Mouse (Mus musculus): ENCODE measurements around the gene Fbxw2. TPM values are rescaled to one million over a fixed set of nuclear protein-coding genes. Genes with fewer than 3 reads are reported as not detected.

Fbxw2 gene
- 29.2 and 36.5 TPM in 2 replicates for polyA plus RNA-seq (2012; ENCODE audit: low replicate concordance)

GRCm38 (mm10) chr2:34825827-34826459, at the start of gene Fbxw2:
Fbxw2 (minus strand) TSS chr2:34826311.

GRCm38 (mm10) chr2:34874816-34875345, 48.8 kb upstream of the Fbxw2 start, which contains the start of gene Psmd5:
Psmd5 (minus strand) TSS chr2:34874968.

DNA sequence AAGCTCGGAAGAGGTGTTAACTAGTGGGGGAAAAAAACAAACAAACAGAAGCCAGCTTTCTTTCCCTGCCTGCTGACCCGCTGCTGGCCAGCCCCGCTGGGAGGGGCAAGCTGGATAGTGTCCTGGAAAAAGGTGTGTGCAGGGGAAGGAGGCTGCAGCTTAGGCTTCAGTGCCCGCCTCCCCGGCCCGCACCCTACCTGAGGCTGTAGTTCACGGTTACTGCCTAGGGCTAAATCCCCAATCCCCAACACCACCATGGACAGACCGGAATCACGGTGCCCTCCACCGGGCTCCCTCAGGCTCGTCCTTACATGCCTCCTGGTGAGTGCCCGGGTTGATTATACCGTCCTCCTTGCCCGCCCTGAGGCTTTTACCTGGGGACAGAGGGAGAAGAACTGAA, 48.2 kb upstream of the Fbxw2 start, which contains the start of gene Cutal:
TSS of gene Cutal (plus strand) at position 126 of the 400 bp plus-strand sequence.

DNA sequence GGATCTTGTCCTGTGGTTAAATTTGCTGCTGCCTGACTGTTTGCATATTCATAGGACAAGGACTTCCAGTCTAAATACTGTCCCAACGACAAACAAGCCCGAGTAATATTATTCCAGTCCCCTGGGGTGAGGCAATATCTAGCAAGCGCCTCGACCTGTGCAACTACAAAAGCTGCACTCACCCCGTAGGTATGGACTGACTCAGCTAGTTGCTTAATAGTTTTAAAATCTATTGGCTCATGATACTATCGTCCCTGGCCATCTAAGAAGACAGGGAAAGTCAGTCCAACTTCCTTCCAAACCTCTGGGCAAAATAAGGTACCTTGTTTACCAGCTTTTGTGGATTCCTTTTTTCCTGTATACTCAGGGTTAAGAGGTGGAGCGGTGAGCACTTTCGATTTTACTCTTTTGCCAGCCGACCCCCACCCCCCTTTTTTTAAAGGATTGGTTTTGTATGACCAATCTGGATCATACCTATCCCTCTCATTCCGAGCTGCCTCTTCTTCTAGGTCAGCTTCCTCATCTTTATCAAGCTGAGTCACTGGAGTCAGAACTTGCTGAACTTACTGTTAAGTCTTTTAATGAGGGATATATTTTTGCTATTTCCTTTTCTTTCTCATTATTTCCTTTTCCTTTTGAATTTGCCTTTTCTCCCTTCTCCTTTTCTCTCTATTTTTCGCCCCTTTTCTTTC, 6.8 kb upstream of the Fbxw2 start, which contains the start of gene Gm34653:
TSS of gene Gm34653 (plus strand) at position 242 of the 692 bp plus-strand sequence.

GRCm38 (mm10) chr2:34799357-34800256, 26.5 kb downstream of the Fbxw2 start, which contains the start of gene Rabepk:
Rabepk (minus strand) TSS chr2:34799912.

DNA sequence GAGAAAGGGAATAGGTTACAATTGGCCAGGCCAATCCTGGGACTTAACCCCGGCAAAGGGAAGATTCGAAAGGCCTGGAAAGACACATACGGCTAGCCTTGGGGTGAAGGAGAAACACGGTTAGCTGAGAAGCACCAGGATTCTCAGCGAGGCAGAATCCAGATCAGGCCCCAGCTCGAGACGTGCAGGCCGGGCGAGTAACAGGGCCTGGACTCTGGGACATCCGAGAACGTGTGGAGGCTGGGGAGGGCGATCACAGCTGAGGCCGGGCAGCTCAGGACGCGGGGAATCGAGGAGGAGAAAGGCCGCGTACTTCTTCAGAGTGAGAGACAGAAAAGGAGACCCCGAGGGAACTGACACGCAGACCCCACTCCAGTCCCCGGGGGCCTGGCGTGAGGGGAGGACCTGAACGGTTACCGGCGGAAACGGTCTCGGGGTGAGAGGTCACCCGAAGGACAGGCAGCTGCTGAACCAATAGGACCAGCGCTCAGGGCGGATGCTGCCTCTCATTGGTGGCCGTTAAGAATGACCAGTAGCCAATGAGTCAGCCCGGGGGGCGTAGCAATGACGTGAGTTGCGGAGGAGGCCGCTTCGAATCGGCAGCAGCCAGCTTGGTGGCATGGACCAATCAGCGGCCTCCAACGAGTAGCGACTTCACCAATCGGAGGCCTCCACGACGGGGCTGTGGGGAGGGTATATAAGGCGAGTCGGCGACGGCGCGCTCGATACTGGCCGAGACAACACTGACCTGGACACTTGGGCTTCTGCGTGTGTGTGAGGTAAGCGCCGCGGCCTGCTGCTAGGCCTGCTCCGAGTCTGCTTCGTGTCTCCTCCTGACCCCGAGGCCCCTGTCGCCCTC, 54.5 kb downstream of the Fbxw2 start, which contains the start of gene Hspa5:
TSS of gene Hspa5 (plus strand) at position 603 of the 859 bp plus-strand sequence.

DNA sequence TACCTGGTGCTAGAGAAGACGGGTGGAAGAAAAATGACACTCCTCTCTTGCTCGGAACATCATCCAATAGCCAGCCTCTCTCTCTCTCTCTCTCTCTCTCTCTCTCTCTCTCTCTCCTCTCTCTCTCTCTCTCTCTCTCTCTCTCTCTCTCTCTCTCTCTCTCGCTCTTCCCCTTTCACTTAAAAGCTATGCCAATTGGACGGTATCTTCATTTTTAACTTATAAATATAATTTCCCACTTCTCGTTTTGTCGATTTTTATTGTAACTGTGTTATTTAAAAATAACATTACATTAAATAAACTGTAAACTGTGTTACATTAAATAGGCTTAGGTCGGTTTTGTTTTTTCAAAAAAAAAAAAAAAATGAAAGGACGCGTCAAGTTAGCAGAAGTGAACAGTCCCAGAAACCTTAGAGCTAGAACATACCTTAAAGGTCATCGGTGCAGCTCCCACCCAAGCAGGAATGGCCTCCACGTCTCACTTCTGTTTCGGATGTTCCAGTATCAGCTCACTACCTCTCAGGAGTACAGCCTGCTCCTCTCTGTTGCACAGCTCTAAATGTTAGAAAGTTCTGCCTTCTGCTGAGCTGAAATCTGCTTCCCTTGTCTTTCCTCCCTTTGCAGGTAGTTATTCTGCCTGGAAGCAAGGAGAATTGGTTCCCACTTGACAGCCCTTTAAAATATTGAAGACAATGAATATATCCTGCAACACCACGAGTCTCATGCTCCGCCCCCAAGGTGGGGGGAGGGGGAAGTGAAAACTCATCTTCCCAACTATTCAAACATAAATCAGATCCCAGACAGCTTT, 71.4 kb downstream of the Fbxw2 start, which contains the start of gene Gapvd1:
TSS of gene Gapvd1 (minus strand) at position 682 of the 808 bp plus-strand sequence.

Other genes starting within 250 kb of the Fbxw2 start
- gene Gapvd1, start 71.1 kb downstream of the Fbxw2 start, polyA plus RNA-seq (2012; ENCODE audit: low replicate concordance) = 14.3 and 27.0 TPM in 2 replicates
- 86.4 and 109 TPM in 2 replicates for gene Hspa5, start 54.3 kb downstream of the Fbxw2 start, polyA plus RNA-seq (2012; ENCODE audit: low replicate concordance)
- 3.0 and 9.8 TPM in 2 replicates for gene Rabepk, start 26.4 kb downstream of the Fbxw2 start, polyA plus RNA-seq (2012; ENCODE audit: low replicate concordance)
- not detected in 2 replicates for gene Gm34653, start 6.7 kb upstream of the Fbxw2 start, polyA plus RNA-seq (2012; ENCODE audit: low replicate concordance)
- gene Cutal, start 48.1 kb upstream of the Fbxw2 start, polyA plus RNA-seq (2012; ENCODE audit: low replicate concordance) = not detected in 2 replicates
- 5.7 and 6.0 TPM in 2 replicates for gene Psmd5, start 48.7 kb upstream of the Fbxw2 start, polyA plus RNA-seq (2012; ENCODE audit: low replicate concordance)
- 5.5 and 7.2 TPM in 2 replicates for gene Phf19, start 87.7 kb upstream of the Fbxw2 start, polyA plus RNA-seq (2012; ENCODE audit: low replicate concordance)
- gene Traf1, start 135.5 kb upstream of the Fbxw2 start, polyA plus RNA-seq (2012; ENCODE audit: low replicate concordance) = 30.1 and 31.4 TPM in 2 replicates
- gene Hc, start 235.1 kb upstream of the Fbxw2 start, polyA plus RNA-seq (2012; ENCODE audit: low replicate concordance) = not detected in 2 replicates